Mouse (Mus musculus) ES-E14 (cell line): ENCODE measurements around the gene Mdga1. TPM values are rescaled to one million over a fixed set of nuclear protein-coding genes. Genes with fewer than 3 reads are reported as not detected.

Experiments used
- DNase-seq: peaks from one replicate; pipeline ENCODE4 v3.0.0-alpha.2; 2013; ENCODE audit warnings: low read depth, low spot score
- H3K27ac ChIP-seq: 2 replicates; pipeline ENCODE4 v1.5.1; 2012; ENCODE audit warnings: low read depth, mild to moderate bottlenecking, low read length, moderate library complexity, mixed read lengths; ENCODE audit not compliant: poor library complexity, insufficient read depth, severe bottlenecking
- H3K36me3 ChIP-seq: 2 replicates; pipeline ENCODE4 v1.6.1; 2012; ENCODE audit warnings: mild to moderate bottlenecking, low read length, moderate library complexity, mixed read lengths; ENCODE audit not compliant: control insufficient read depth, poor library complexity, insufficient read depth, severe bottlenecking
- H3K4me1 ChIP-seq, 2 experiments: fragments of 150-350 bp in 1 of 2; sonication (generic) in 1 of 2; 2 replicates each; pipeline ENCODE4 v1.6.1; 2012; ENCODE audit warnings: low read length in 2 of 2, mild to moderate bottlenecking in 1 of 2, mixed read lengths in 1 of 2; ENCODE audit not compliant: control insufficient read depth in 2 of 2, insufficient read depth in 2 of 2, poor library complexity in 1 of 2
- H3K4me3 ChIP-seq, 2 experiments: fragments of 150-350 bp in 1 of 2; sonication (generic) in 1 of 2; 2 replicates each; pipeline ENCODE4 v1.5.1; 2012; ENCODE audit warnings: low read length in 2 of 2, low read depth in 1 of 2, mild to moderate bottlenecking in 1 of 2, mixed read lengths in 1 of 2; ENCODE audit not compliant: insufficient read depth in 1 of 2, poor library complexity in 1 of 2, severe bottlenecking in 1 of 2
- H3K9ac ChIP-seq: 2 replicates; pipeline ENCODE4 v1.6.1; 2012; ENCODE audit warnings: low read depth, mild to moderate bottlenecking, low read length, mixed read lengths; ENCODE audit not compliant: poor library complexity, insufficient read depth, severe bottlenecking
- H3K9me3 ChIP-seq: fragments of 150-350 bp; sonication (generic); 2 replicates; pipeline ENCODE4 v1.6.1; 2012; ENCODE audit warnings: low read depth, mild to moderate bottlenecking, low read length; ENCODE audit not compliant: control insufficient read depth, insufficient read depth
- CHD2 ChIP-seq: IDR thresholded peaks from 2 replicates; pipeline ENCODE4 v1.6.1; 2014; ENCODE audit warnings: mild to moderate bottlenecking, low read depth, low read length, inconsistent platforms
- HCFC1 ChIP-seq: IDR thresholded peaks from 2 replicates; pipeline ENCODE4 v1.6.1; 2012; ENCODE audit warnings: low read length, inconsistent platforms, borderline replicate concordance; ENCODE audit not compliant: insufficient read depth
- MAFK ChIP-seq: IDR thresholded peaks from 2 replicates; pipeline ENCODE4 v1.6.1; 2014; ENCODE audit warnings: mild to moderate bottlenecking, low read depth, low read length, inconsistent platforms; ENCODE audit not compliant: insufficient read depth
- ZC3H11A ChIP-seq: IDR thresholded peaks from 2 replicates; pipeline ENCODE4 v1.6.1; 2012; ENCODE audit warnings: low read depth, mild to moderate bottlenecking, inconsistent platforms, low read length, borderline replicate concordance
- ZNF384 ChIP-seq: IDR thresholded peaks from 2 replicates; pipeline ENCODE4 v1.6.1; 2012; ENCODE audit warnings: low read depth, low read length, inconsistent platforms
- in situ Hi-C, 2 experiments: fragments of 600-800 bp; cut with MboI; formaldehyde crosslinking; loops; one replicate each; pipeline ENCODE4 v1.15.1; 2025; ENCODE audit warnings: low sequenced_read_pairs in 2 of 2, inconsistent platforms in 1 of 2; ENCODE audit not compliant: unreplicated experiment in 2 of 2
- total RNA-seq: library from RNA; depleted of rRNA; stranded (reverse); fragments of 300-350 nt; gene quantifications from 2 replicates; pipeline ENCODE4 v1.2.3, GENCODE M21; 2012

The Mdga1 gene
- total RNA-seq, 1 experiment: 7.1 TPM

DNA sequence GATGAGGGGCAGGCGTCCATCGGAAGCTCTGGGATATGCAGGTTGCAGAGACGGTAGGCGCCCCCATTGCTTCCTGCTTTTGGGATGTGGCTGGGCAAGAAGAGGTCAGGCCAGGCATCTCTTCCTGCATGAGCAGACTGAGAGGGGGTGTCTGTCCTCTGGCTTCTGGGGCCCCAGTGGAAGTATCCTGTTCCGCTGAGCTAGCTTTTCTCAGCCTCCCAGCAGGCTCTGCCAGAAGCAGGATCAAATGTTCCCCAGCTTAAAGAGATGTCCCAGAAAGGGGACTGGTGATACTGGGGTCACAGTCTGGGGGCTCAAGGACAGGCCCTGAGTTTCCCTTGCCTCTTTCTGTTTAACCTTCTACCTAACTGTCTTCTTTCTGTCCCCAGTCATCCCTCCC is 74.3 kb downstream of the Mdga1 start:
- Histone ChIP-seq H3K36me3 (no peaks in the 10 kb centered on the region), H3K9me3 (no peaks in the 10 kb centered on the region), H3K4me3 (no peak overlapping the region), H3K9ac (no peak overlapping the region), H3K4me1 (peaks cover 0 to 5% of the 10 kb centered on the region in 2 experiments; a peak in 1 of 4 replicates), H3K27ac (no peak overlapping the region)
- TF ChIP-seq ZNF384 (no peak), ZC3H11A (no peak), HCFC1 (no peak), MAFK (no peak), CHD2 (no peak)
- DNase-seq: no peak
- in situ Hi-C loops: no loop called here

DNA sequence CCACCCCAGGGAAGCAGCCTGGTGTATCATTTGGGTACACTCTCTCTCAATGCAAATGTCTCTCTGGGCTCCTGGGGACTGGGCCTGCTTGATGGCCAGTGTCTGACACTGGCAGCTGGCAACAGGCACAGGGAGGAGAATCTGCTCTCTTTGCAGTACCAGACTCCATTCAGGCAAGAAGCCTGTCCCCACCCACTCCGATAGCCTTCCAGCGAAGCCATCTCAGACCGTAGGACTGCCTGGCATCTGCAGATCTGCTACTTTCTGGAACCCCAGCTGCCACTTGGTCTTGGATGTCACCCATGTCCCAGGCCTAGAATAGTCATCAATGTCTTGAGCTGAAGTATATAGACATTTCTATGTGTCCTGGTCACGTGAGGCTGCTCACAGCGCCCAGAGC is 74.9 kb downstream of the Mdga1 start:
- H3K36me3 ChIP-seq: no peaks in the 10 kb centered on the region
- no peaks in the 10 kb centered on the region for H3K9me3 ChIP-seq
- no peak overlapping the region for H3K9ac ChIP-seq
- TF ChIP-seq CHD2 (no peak), HCFC1 (no peak), ZNF384 (no peak), MAFK (no peak), ZC3H11A (no peak)
- peaks cover 0 to 7% of the 10 kb centered on the region in 2 experiments; a peak in 1 of 4 replicates for H3K4me1 ChIP-seq
- in situ Hi-C loops: no loop called here
- no peak for DNase-seq
- H3K27ac ChIP-seq: no peak overlapping the region
- H3K4me3 ChIP-seq: no peak overlapping the region

DNA sequence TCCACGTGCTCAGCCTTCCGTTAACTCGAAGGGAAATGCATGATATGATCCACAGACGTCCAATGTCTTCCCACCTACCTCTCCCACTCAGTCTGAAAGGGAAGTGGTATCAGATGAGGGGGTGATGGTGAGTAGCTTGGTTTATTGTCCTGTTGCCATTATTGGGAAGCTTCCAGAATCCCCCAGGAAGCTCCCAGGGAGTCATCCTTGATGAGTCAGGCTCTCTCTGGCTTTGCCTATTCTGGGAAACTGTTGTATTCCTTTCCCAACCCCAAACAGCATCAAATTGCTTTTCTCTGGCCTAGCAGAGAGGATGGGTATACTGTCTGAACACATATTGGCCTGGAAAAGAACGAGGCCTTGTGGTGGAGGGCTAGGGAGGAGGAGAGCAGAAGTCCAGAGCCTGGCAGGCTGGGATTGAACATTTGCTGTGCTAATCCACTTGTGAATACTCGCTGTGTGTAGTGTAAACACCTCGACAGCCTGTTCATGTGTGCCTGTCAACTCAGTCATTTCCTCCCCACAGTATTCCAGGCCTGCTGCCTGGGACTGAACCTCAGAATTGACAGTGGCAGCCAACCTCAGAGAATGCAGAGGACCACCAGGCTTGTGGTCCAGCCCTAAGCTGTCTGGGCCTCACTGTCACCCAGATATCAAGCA is 79.3 kb downstream of the Mdga1 start:
- DNase-seq: no peak
- Histone ChIP-seq H3K9me3 (no peaks in the 10 kb centered on the region), H3K27ac (no peak overlapping the region), H3K4me3 (no peak overlapping the region), H3K36me3 (no peaks in the 10 kb centered on the region), H3K4me1 (peaks cover 0 to 7% of the 10 kb centered on the region in 2 experiments; a peak in 1 of 4 replicates), H3K9ac (no peak overlapping the region)
- in situ Hi-C loops: no loop called here
- TF ChIP-seq ZNF384: no peak
- no peak for TF ChIP-seq HCFC1
- TF ChIP-seq CHD2: no peak
- no peak for TF ChIP-seq ZC3H11A
- no peak for TF ChIP-seq MAFK

DNA sequence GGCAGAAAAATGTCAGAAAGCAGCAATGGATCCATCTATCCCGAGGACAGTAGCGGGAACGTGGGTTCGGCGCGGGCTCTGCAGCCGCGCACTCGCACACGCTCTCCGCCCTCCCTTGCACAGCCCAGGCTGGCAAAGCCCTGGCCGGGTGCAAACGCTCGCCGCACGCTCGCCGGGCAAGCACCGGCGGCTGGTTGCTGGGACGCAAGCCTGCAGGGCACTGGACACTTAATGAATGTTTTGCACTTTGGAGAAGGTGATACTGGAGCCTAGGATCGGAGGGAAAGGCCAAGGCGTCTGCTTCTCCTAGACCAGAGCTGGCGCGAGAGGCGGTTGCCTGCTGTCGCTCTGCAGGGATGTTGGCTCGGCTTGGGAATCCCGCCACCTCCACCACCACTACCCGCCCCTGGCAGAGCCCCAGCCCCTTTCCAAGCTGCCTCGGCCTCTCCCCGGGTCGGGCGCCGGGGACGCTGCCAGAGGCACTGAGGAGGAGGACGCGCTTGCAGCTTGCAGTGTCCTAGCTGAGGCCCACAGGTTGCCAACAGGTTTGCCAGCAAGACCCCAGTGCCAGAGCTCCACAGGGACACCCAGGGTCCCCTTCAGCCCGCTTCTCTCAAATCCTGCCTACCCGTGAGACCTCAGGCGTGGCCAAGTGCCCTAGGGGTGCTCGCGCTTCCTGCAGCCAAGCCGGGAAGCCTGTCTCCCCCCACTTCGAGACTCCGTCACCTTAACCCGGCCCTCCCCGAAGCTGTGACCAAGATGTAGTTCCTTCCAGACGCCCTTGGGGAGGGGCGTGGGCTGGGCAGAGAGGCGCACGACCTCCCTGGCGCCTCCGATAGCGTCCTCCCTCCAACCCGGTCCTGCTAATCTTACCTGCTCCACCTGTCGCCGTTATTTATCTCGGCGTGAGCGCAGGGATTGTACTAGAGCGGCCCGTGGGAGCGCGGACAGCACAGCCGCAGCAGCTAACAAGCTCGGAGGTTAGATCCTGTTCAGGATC is 80.6 kb downstream of the Mdga1 start:
- H3K36me3 ChIP-seq: no peaks in the 10 kb centered on the region
- no peak for DNase-seq
- in situ Hi-C loops: loop anchor here in 1 of 2 experiments (10.0 kb wide), 1 partner anchor 114 kb away; no protein-coding TSS in a partner anchor
- TF ChIP-seq ZNF384 (no peak), HCFC1 (no peak), MAFK (no peak), ZC3H11A (no peak), CHD2 (no peak)
- no peak overlapping the region for H3K9ac ChIP-seq
- H3K9me3 ChIP-seq: no peaks in the 10 kb centered on the region
- peaks cover 0 to 7% of the 10 kb centered on the region in 2 experiments; a peak in 1 of 4 replicates for H3K4me1 ChIP-seq
- peak overlapping the region; percentile 21 to 61 for H3K4me3 ChIP-seq
- H3K27ac ChIP-seq: no peak overlapping the region
